In the genomic region with DNA sequence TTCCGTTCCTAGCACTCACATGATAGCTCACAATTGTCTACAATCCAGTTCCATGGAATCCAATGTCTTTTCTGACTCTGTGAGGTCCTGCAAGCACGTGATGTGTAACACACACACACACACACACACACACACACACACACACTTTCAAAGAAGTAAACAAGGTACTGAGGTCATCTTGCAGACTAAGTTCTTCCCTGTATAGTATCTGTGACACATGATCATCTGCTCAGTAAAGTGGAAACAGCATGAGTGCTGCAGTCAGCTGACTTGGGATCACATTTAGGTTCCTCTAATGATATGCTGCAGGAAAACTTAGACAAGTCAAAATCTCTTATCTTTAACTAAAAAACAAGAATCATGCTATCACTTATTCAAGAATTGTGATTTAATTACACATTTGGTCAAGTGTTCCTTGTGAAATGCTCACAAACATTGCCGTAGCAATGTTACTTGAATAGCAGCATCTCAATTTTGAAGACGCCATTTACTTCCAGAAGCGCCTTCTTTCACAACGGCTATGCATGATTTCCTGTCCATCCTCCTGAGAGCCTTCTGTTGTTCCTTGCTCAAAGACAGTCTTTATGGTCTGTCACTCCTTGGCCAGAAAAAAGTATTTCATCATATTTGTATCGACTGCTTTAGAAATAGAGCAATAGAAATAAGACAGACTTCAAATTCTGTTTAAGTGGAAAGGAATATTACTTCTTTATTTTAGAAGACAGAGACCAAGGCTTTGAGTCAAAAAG, we compare ENCODE assay signal across 21 mouse cellular contexts. TPM values are rescaled to one million over a fixed set of nuclear protein-coding genes. Genes with fewer than 3 reads are reported as not detected.
DNase-seq lines count a peak whose midpoint lies in the region; ATAC-seq and TF ChIP-seq lines count a peak whose summit lies in the region.
"Had no signal": no experiment of that assay in that cellular context is flagged by ENCODE, and none has a peak within 500 bp of the region (broad histone marks: within the 10 kb centered on the region; RNA-seq: fewer than 3 reads in every experiment).

No protein-coding gene starts in this region.

- CTCF ChIA-PET in Patski (lab: Charles Lee), result interaction anchor here (1.4 kb wide), 1 partner anchor 20 kb away, joined by 3 read pairs; a partner anchor contains a TSS

- no peaks in the 10 kb centered on the region for H3K27me3 ChIP-seq in CH12.LX (replicated peaks)
- no peaks in the 10 kb centered on the region for H3K27me3 ChIP-seq in Patski
- H3K27me3 ChIP-seq in forebrain, embryonic 11.5 days (ENCODE audit: control insufficient read depth, insufficient read depth, low read length), result no peaks in the 10 kb centered on the region
- H3K27me3 ChIP-seq: embryonic facial prominence, embryonic 15.5 days; forebrain, embryonic 15.5 days; heart, embryonic 12.5 days; hindbrain, embryonic 12.5 days; megakaryocyte, embryonic 14.5 days had no signal

- no peak for TF ChIP-seq RAD21 in CH12.LX (IDR thresholded peaks at IDR 0.05; ENCODE audit: low read depth, low read length)

- TF ChIP-seq CTCF in layer of hippocampus, adult 2 months (conservative IDR thresholded peaks at IDR 0.05), result no peak
- no peak for TF ChIP-seq CTCF in CH12.LX (conservative IDR thresholded peaks at IDR 0.05 in 1 of 2, IDR thresholded peaks at IDR 0.05 in 1 of 2; ENCODE audit: low read depth in 2 of 2, low read length in 2 of 2)
- no peak for TF ChIP-seq CTCF in Patski (IDR thresholded peaks at IDR 0.05)

- no peak for TF ChIP-seq POLR2A in CH12.LX (IDR thresholded peaks at IDR 0.05; ENCODE audit: low read depth, low read length)

- no peak overlapping the region for H3K4me3 ChIP-seq in layer of hippocampus, adult 2 months
- H3K4me3 ChIP-seq in CH12.LX (replicated peaks in 1 of 3; ENCODE audit: low read depth in 2 of 3, low read length in 2 of 3, poor library complexity in 1 of 3) (no peak overlapping the region), macrophage (ENCODE audit: inconsistent target) (no peak overlapping the region)
- H3K4me3 ChIP-seq in forebrain, embryonic 11.5 days (ENCODE audit: low read depth, low read length), result no peak overlapping the region
- H3K4me3 ChIP-seq: embryonic facial prominence, embryonic 15.5 days; forebrain, embryonic 15.5 days; heart, embryonic 12.5 days; hindbrain, embryonic 12.5 days; left cerebral cortex, adult 2 months; megakaryocyte, embryonic 14.5 days had no signal

- ATAC-seq in Patski, result peak; percentile 63
- ATAC-seq in forebrain, embryonic 11.5 days (replicated peaks; ENCODE audit: low FRiP score), result no peak
- ATAC-seq: forebrain, embryonic 15.5 days had no signal

- no peaks in the 10 kb centered on the region for H3K9me3 ChIP-seq in CH12.LX (replicated peaks; ENCODE audit: low read length)
- no peaks in the 10 kb centered on the region for H3K9me3 ChIP-seq in forebrain, embryonic 11.5 days (ENCODE audit: control insufficient read depth, low read length)
- H3K9me3 ChIP-seq: embryonic facial prominence, embryonic 15.5 days; forebrain, embryonic 15.5 days; heart, embryonic 12.5 days; hindbrain, embryonic 12.5 days; megakaryocyte, embryonic 14.5 days had no signal

- peaks cover 2 to 16% of the 10 kb centered on the region in 2 experiments; a peak in 2 of 4 replicates for H3K4me1 ChIP-seq in CH12.LX (ENCODE audit: control insufficient read depth in 1 of 2, insufficient read depth in 2 of 2)
- H3K4me1 ChIP-seq in forebrain, embryonic 11.5 days (replicated peaks; ENCODE audit: control insufficient read depth, insufficient read depth, low read length), result no peaks in the 10 kb centered on the region
- H3K4me1 ChIP-seq: embryonic facial prominence, embryonic 15.5 days; forebrain, embryonic 15.5 days; hindbrain, embryonic 12.5 days had no signal

- peaks cover 7% of the 10 kb centered on the region; the same call in 1 of the 2 replicates for H3K79me2 ChIP-seq in CH12.LX (replicated peaks; ENCODE audit: control insufficient read depth, extremely low read depth, insufficient read depth, poor library complexity, severe bottlenecking)
- peaks cover 91% of the 10 kb centered on the region for H3K79me2 ChIP-seq in macrophage (ENCODE audit: inconsistent target)

- no peak overlapping the region for H3K4me2 ChIP-seq in CH12.LX (ENCODE audit: insufficient read depth, low read depth, poor library complexity, severe bottlenecking)
- no peak overlapping the region for H3K4me2 ChIP-seq in forebrain, embryonic 11.5 days (ENCODE audit: low read depth, low read length, severe bottlenecking)
- H3K4me2 ChIP-seq: embryonic facial prominence, embryonic 15.5 days; forebrain, embryonic 15.5 days; heart, embryonic 12.5 days; hindbrain, embryonic 12.5 days had no signal

- 45% methylated on average over 6 of the region's 7 CpGs for WGBS in macrophage (ENCODE audit: missing documents)
- 94% methylated on average over 7 of the region's 7 CpGs for WGBS in forebrain, embryonic 11.5 days

- in situ Hi-C loops in CH12.LX (cut with MboI; ENCODE audit: low pct_ligation_motif_present, low pct_unique_long_range_greater_than_20kb, low sequenced_read_pairs) (no loop called here), Patski (cut with MboI; ENCODE audit: low pct_unique_long_range_greater_than_20kb) (no loop called here)

- peak overlapping the region; percentile 43 for H3K27ac ChIP-seq in layer of hippocampus, adult 2 months
- no peak overlapping the region for H3K27ac ChIP-seq in CH12.LX (ENCODE audit: insufficient read depth, low read depth)
- peak overlapping the region; percentile 96 for H3K27ac ChIP-seq in macrophage
- H3K27ac ChIP-seq in forebrain, embryonic 11.5 days (ENCODE audit: low read depth, low read length), result no peak overlapping the region
- H3K27ac ChIP-seq: embryonic facial prominence, embryonic 15.5 days; forebrain, embryonic 15.5 days; hindbrain, embryonic 12.5 days; left cerebral cortex, adult 2 months had no signal

- dilution Hi-C loops in CH12.LX (cut with MboI; ENCODE audit: extremely low pct_ligation_motif_present, extremely low pct_unique_long_range_greater_than_20kb, low sequenced_read_pairs), result no loop called here

- POLR2A ChIA-PET in Patski (lab: Charles Lee), result interaction anchor here (0.6 kb wide), 1 partner anchor 107 kb away, joined by 4 read pairs; no protein-coding TSS in a partner anchor

- no peak for TF ChIP-seq EP300 in CH12.LX (IDR thresholded peaks at IDR 0.05; ENCODE audit: low read length)

- H3K9ac ChIP-seq in CH12.LX (ENCODE audit: insufficient read depth, low read depth), result no peak overlapping the region
- no peak overlapping the region for H3K9ac ChIP-seq in forebrain, embryonic 11.5 days (ENCODE audit: low read length)
- H3K9ac ChIP-seq: embryonic facial prominence, embryonic 15.5 days; forebrain, embryonic 15.5 days; heart, embryonic 12.5 days; hindbrain, embryonic 12.5 days had no signal

- no peak for DNase-seq in layer of hippocampus, adult 2 months (ENCODE audit: low spot score in 2 of 2)
- no peak for DNase-seq in layer of hippocampus, adult 18-20 months (ENCODE audit: low spot score in 2 of 2)
- DNase-seq in CH12.LX (ENCODE audit: extremely low read depth) (no peak), Patski (ENCODE audit: low read depth, low spot score) (no peak)
- DNase-seq in forebrain, embryonic 11.5 days (ENCODE audit: low spot score), result no peak
- DNase-seq in right cerebral cortex, postnatal 4 days, result no peak
- DNase-seq: adrenal gland, postnatal 36 days; cerebellum, adult 8-10 months; heart, postnatal 10 days; kidney, adult 18-20 months; kidney, postnatal 4 days; lung, postnatal 10 days; midbrain, embryonic 14.5 days; right cerebral cortex, postnatal 14 days had no signal

- peaks cover 10 to 47% of the 10 kb centered on the region in 2 experiments for H3K36me3 ChIP-seq in CH12.LX (replicated peaks in 1 of 2; ENCODE audit: control insufficient read depth in 1 of 2, insufficient read depth in 1 of 2, low read length in 1 of 2)
- peaks cover 21% of the 10 kb centered on the region for H3K36me3 ChIP-seq in macrophage (ENCODE audit: inconsistent target)
- H3K36me3 ChIP-seq in forebrain, embryonic 11.5 days (ENCODE audit: control insufficient read depth, insufficient read depth, low read length), result no peaks in the 10 kb centered on the region

RNA-seq across cellular contexts. Expression of a gene that starts 19.6 kb away (rescaled TPM):
- 100 to 1,000 TPM; 535 to 581 TPM for total RNA-seq in layer of hippocampus, adult 2 months (2021)
- total RNA-seq in layer of hippocampus, adult 18-20 months (2021), result 100 to 1,000 TPM; 566 to 590 TPM
- total RNA-seq in CH12.LX (2012; rRNA removed) (72.4 and 78.5 TPM in 2 replicates), CH12.LX (2014; rRNA removed) (104 and 113 TPM in 2 replicates)
- polyA plus RNA-seq in CH12.LX (2012; ENCODE audit: insufficient read length, low read depth) (71.2 and 75.0 TPM in 2 replicates), Patski (2021) (125 TPM), macrophage (2018) (331 to 394 TPM (median 358 TPM) in 3 replicates)
- total RNA-seq in macrophage (2018; cell fraction: chromatin; rRNA removed), result 100 to 1,000 TPM in 24 of 26 experiments, 10 to 100 TPM in 2; 65.9 to 497 (median 172) TPM
- 100 to 1,000 TPM; 265 to 638 (median 449) TPM for total RNA-seq in macrophage (2018; cell fraction: cytosol; rRNA removed)
- total RNA-seq in macrophage (2018; cell fraction: nucleus; rRNA removed), result 100 to 1,000 TPM; 187 to 425 (median 253) TPM
- polyA plus RNA-seq in forebrain, embryonic 11.5 days (2014; fragmentation: Nextera tagmentation; extraction: Ambion mirVana), result 61.3 and 65.7 TPM in 2 replicates

RNA-seq across cellular contexts. Expression of a gene that starts 19.7 kb away (rescaled TPM):
- 10 to 100 TPM; 59.2 to 61.1 TPM for total RNA-seq in layer of hippocampus, adult 2 months (2021)
- total RNA-seq in layer of hippocampus, adult 18-20 months (2021), result 10 to 100 TPM; 64.2 to 65.7 TPM
- 40.1 and 57.5 TPM in 2 replicates for total RNA-seq in CH12.LX (2012; rRNA removed)
- total RNA-seq in CH12.LX (2014; rRNA removed), result 121 and 122 TPM in 2 replicates
- polyA plus RNA-seq in CH12.LX (2012; ENCODE audit: insufficient read length, low read depth), result 186 and 200 TPM in 2 replicates
- polyA plus RNA-seq in Patski (2021), result 73.3 TPM
- total RNA-seq in macrophage (2018; cell fraction: chromatin; rRNA removed), result 10 to 100 TPM in 23 of 26 experiments, 1 to 10 TPM in 3; 9.0 to 36.3 (median 14.4) TPM
- 100 to 1,000 TPM in 12 of 26 experiments, 10 to 100 TPM in 14; 50.2 to 132 (median 88.5) TPM for total RNA-seq in macrophage (2018; cell fraction: cytosol; rRNA removed)
- 10 to 100 TPM; 28.2 to 97.2 (median 42.2) TPM for total RNA-seq in macrophage (2018; cell fraction: nucleus; rRNA removed)
- 75.9 to 167 TPM (median 101 TPM) in 3 replicates for polyA plus RNA-seq in macrophage (2018)
- polyA plus RNA-seq in forebrain, embryonic 11.5 days (2014; fragmentation: Nextera tagmentation; extraction: Ambion mirVana), result 111 and 116 TPM in 2 replicates

RNA-seq across cellular contexts. Expression of a gene that starts 53.1 kb away (rescaled TPM):
- 10 to 100 TPM; 41.4 to 43.0 TPM for total RNA-seq in layer of hippocampus, adult 2 months (2021)
- 10 to 100 TPM; 39.1 to 41.9 TPM for total RNA-seq in layer of hippocampus, adult 18-20 months (2021)
- total RNA-seq in CH12.LX (2012; rRNA removed) (4.8 and 5.2 TPM in 2 replicates), CH12.LX (2014; rRNA removed) (3.6 and 4.0 TPM in 2 replicates)
- polyA plus RNA-seq in CH12.LX (2012; ENCODE audit: insufficient read length, low read depth) (5.0 and 8.5 TPM in 2 replicates), Patski (2021) (10.2 TPM), macrophage (2018) (5.9 to 6.7 TPM (median 6.2 TPM) in 3 replicates)
- 10 to 100 TPM in 21 of 26 experiments, 1 to 10 TPM in 5; 6.4 to 33.3 (median 26.1) TPM for total RNA-seq in macrophage (2018; cell fraction: chromatin; rRNA removed)
- 10 to 100 TPM in 23 of 26 experiments, 1 to 10 TPM in 3; 8.1 to 16.9 (median 14.6) TPM for total RNA-seq in macrophage (2018; cell fraction: cytosol; rRNA removed)
- 10 to 100 TPM in 22 of 26 experiments, 1 to 10 TPM in 4; 7.8 to 32.6 (median 17.2) TPM for total RNA-seq in macrophage (2018; cell fraction: nucleus; rRNA removed)
- 5.5 and 5.8 TPM in 2 replicates for polyA plus RNA-seq in forebrain, embryonic 11.5 days (2014; fragmentation: Nextera tagmentation; extraction: Ambion mirVana)

RNA-seq across cellular contexts. Expression of a gene that starts 56.8 kb away (rescaled TPM):
- 1 to 10 TPM; 4.6 to 5.1 TPM for total RNA-seq in layer of hippocampus, adult 2 months (2021)
- total RNA-seq in layer of hippocampus, adult 18-20 months (2021), result 1 to 10 TPM; 4.1 to 4.4 TPM
- total RNA-seq in CH12.LX (2012; rRNA removed) (1.5 and 1.9 TPM in 2 replicates), CH12.LX (2014; rRNA removed) (3.9 and 5.1 TPM in 2 replicates)
- polyA plus RNA-seq in CH12.LX (2012; ENCODE audit: insufficient read length, low read depth) (3.1 and 3.5 TPM in 2 replicates), Patski (2021) (2.7 TPM), macrophage (2018) (0.23 to 0.32 TPM (median 0.32 TPM) in 3 replicates)
- total RNA-seq in macrophage (2018; cell fraction: chromatin; rRNA removed), result 1 to 10 TPM in 13 of 26 experiments, under 1 TPM in 13; 0.29 to 3.8 (median 1.1) TPM
- under 1 TPM; 0.08 to 0.86 (median 0.35) TPM for total RNA-seq in macrophage (2018; cell fraction: cytosol; rRNA removed)
- total RNA-seq in macrophage (2018; cell fraction: nucleus; rRNA removed), result 1 to 10 TPM in 9 of 26 experiments, under 1 TPM in 17; 0.28 to 3.1 (median 0.76) TPM
- 3.1 and 3.5 TPM in 2 replicates for polyA plus RNA-seq in forebrain, embryonic 11.5 days (2014; fragmentation: Nextera tagmentation; extraction: Ambion mirVana)

Comparison
In these comparisons a context has a peak if more than half of its experiments do, and no peak if none do; other contexts are left out.
1. H3K27ac ChIP-seq: peak in layer of hippocampus, adult 2 months (single experiment) and macrophage (single experiment); none in CH12.LX (single experiment) and forebrain, embryonic 11.5 days (single experiment).